15 mouse cellular contexts compared by ENCODE assay signal in genomic region chr6:18508036-18508435, GRCm38 (mm10). TPM values are rescaled to one million over a fixed set of nuclear protein-coding genes. Genes with fewer than 3 reads are reported as not detected.
DNase-seq lines count a peak whose midpoint lies in the region; ATAC-seq and TF ChIP-seq lines count a peak whose summit lies in the region.
"Had no signal": no experiment of that assay in that cellular context is flagged by ENCODE, and none has a peak within 500 bp of the region (broad histone marks: within the 10 kb centered on the region; RNA-seq: fewer than 3 reads in every experiment).

No protein-coding gene starts in this region.

- H3K27ac ChIP-seq in lung, embryonic 15.5 days: 0 out of 2 replicates have a peak overlapping the region, but pooled peaks have one; percentile 4
- H3K27ac ChIP-seq in heart, embryonic 12.5 days (ENCODE audit: poor library complexity, severe bottlenecking): peak overlapping the region; percentile 71
- H3K27ac ChIP-seq in lung, postnatal 0 days (ENCODE audit: low read length): no peak overlapping the region
- H3K27ac ChIP-seq in liver, embryonic 11.5 days (ENCODE audit: low read depth, low read length): no peak overlapping the region
- H3K27ac ChIP-seq: embryonic facial prominence, embryonic 10.5 days; limb, embryonic 13.5 days; neural tube, embryonic 15.5 days had no signal

- no peak for ATAC-seq in lung, embryonic 15.5 days (ENCODE audit: borderline replicate concordance, extremely low read depth, low FRiP score, low TSS enrichment)
- ATAC-seq in heart, embryonic 12.5 days (ENCODE audit: insufficient number of reproducible peaks, low FRiP score): no peak
- ATAC-seq in lung, postnatal 0 days: no peak
- no peak for ATAC-seq in megakaryocyte progenitor cell, adult 5-6 weeks (replicated peaks; ENCODE audit: poor library complexity)
- no peak for ATAC-seq in liver, embryonic 11.5 days (replicated peaks; ENCODE audit: low FRiP score)

- no peaks in the 10 kb centered on the region for H3K9me3 ChIP-seq in lung, embryonic 15.5 days
- H3K9me3 ChIP-seq in heart, embryonic 12.5 days (replicated peaks): no peaks in the 10 kb centered on the region
- H3K9me3 ChIP-seq in lung, postnatal 0 days (ENCODE audit: low read length): no peaks in the 10 kb centered on the region
- no peaks in the 10 kb centered on the region for H3K9me3 ChIP-seq in liver, embryonic 11.5 days (ENCODE audit: control insufficient read depth, low read length)
- H3K9me3 ChIP-seq: embryonic facial prominence, embryonic 10.5 days; limb, embryonic 13.5 days; neural tube, embryonic 15.5 days had no signal

- no peak overlapping the region for H3K4me2 ChIP-seq in lung, embryonic 15.5 days
- H3K4me2 ChIP-seq in heart, embryonic 12.5 days: no peak overlapping the region; the same call in 1 of the 2 replicates
- H3K4me2 ChIP-seq in lung, postnatal 0 days (replicated peaks; ENCODE audit: low read depth, low read length): no peak overlapping the region
- H3K4me2 ChIP-seq in liver, embryonic 11.5 days: no peak overlapping the region
- H3K4me2 ChIP-seq: limb, embryonic 13.5 days; neural tube, embryonic 15.5 days had no signal

- WGBS in lung, embryonic 15.5 days: 41% methylated on average over 2 of the region's 2 CpGs
- WGBS in lung, adult 2 months: 20% methylated on average over 2 of the region's 2 CpGs
- WGBS in heart, embryonic 12.5 days: 11% methylated on average over 2 of the region's 2 CpGs
- 34% methylated on average over 2 of the region's 2 CpGs for WGBS in lung, postnatal 0 days
- 39% methylated on average over 2 of the region's 2 CpGs for WGBS in liver, embryonic 11.5 days

- no peak for TF ChIP-seq CTCF in lung, adult 2 months (IDR thresholded peaks at IDR 0.05; ENCODE audit: insufficient read depth, low read length)
- TF ChIP-seq CTCF in lung, postnatal 0 days (IDR thresholded peaks at IDR 0.05): no peak

- H3K9ac ChIP-seq in lung, embryonic 15.5 days: no peak overlapping the region
- no peak overlapping the region for H3K9ac ChIP-seq in heart, embryonic 12.5 days
- no peak overlapping the region for H3K9ac ChIP-seq in lung, postnatal 0 days (replicated peaks; ENCODE audit: low read depth)
- H3K9ac ChIP-seq in liver, embryonic 11.5 days (ENCODE audit: low read depth, low read length): no peak overlapping the region
- H3K9ac ChIP-seq: limb, embryonic 13.5 days; neural tube, embryonic 15.5 days had no signal

- H3K36me3 ChIP-seq in lung, embryonic 15.5 days: no peaks in the 10 kb centered on the region
- no peaks in the 10 kb centered on the region for H3K36me3 ChIP-seq in heart, embryonic 12.5 days
- H3K36me3 ChIP-seq in lung, postnatal 0 days (ENCODE audit: insufficient read depth, low read length): no peaks in the 10 kb centered on the region
- H3K36me3 ChIP-seq in liver, embryonic 11.5 days (ENCODE audit: control insufficient read depth, insufficient read depth, low read length): no peaks in the 10 kb centered on the region
- H3K36me3 ChIP-seq: embryonic facial prominence, embryonic 10.5 days; limb, embryonic 13.5 days; neural tube, embryonic 15.5 days had no signal

- peaks cover 3% of the 10 kb centered on the region; the same call in 1 of the 2 replicates for H3K4me1 ChIP-seq in lung, embryonic 15.5 days
- no peaks in the 10 kb centered on the region; the same call in 1 of the 2 replicates for H3K4me1 ChIP-seq in lung, adult 2 months (ENCODE audit: control insufficient read depth, insufficient read depth, low read length)
- H3K4me1 ChIP-seq in heart, embryonic 12.5 days (replicated peaks): peaks cover 21% of the 10 kb centered on the region
- H3K4me1 ChIP-seq in lung, postnatal 0 days (ENCODE audit: insufficient read depth, low read depth, low read length): no peaks in the 10 kb centered on the region
- no peaks in the 10 kb centered on the region for H3K4me1 ChIP-seq in liver, embryonic 11.5 days (replicated peaks; ENCODE audit: control insufficient read depth, insufficient read depth, low read length)

- no peak overlapping the region for H3K4me3 ChIP-seq in lung, embryonic 15.5 days
- no peak overlapping the region for H3K4me3 ChIP-seq in lung, adult 2 months (replicated peaks; ENCODE audit: extremely low read depth, low read depth, low read length)
- no peak overlapping the region for H3K4me3 ChIP-seq in heart, embryonic 12.5 days
- H3K4me3 ChIP-seq in lung, postnatal 0 days (ENCODE audit: low read depth, low read length): no peak overlapping the region
- no peak overlapping the region for H3K4me3 ChIP-seq in liver, embryonic 11.5 days (ENCODE audit: low read depth, low read length)
- H3K4me3 ChIP-seq: embryonic facial prominence, embryonic 10.5 days; limb, embryonic 13.5 days; neural tube, embryonic 15.5 days had no signal

- intact Hi-C loops in heart, postnatal 25 days (cut with DNase I): no loop called here

- TF ChIP-seq EP300 in lung, postnatal 0 days (IDR thresholded peaks at IDR 0.05): no peak

- peak; percentile 14 for DNase-seq in heart, adult 8-10 months (ENCODE audit: low spot score)
- no peak for DNase-seq in heart, postnatal 25 days (ENCODE audit: low spot score)
- no peak for DNase-seq in lung, adult 2 months
- peak; percentile 19 for DNase-seq in lung, postnatal 0 days (ENCODE audit: low spot score)
- no peak for DNase-seq in liver, embryonic 11.5 days (ENCODE audit: low spot score)
- DNase-seq: adrenal gland, postnatal 25 days; cerebellum, postnatal 25 days; thymus, adult 18-20 months had no signal

- no peak for TF ChIP-seq POLR2A in lung, adult 2 months (IDR thresholded peaks at IDR 0.05; ENCODE audit: borderline replicate concordance, extremely low read depth, low read depth, low read length)

- no peaks in the 10 kb centered on the region for H3K27me3 ChIP-seq in lung, embryonic 15.5 days
- no peaks in the 10 kb centered on the region for H3K27me3 ChIP-seq in heart, embryonic 12.5 days (replicated peaks)
- no peaks in the 10 kb centered on the region for H3K27me3 ChIP-seq in lung, postnatal 0 days (replicated peaks; ENCODE audit: insufficient read depth, low read length)
- peaks cover 3% of the 10 kb centered on the region; the same call in 1 of the 2 replicates for H3K27me3 ChIP-seq in liver, embryonic 11.5 days (replicated peaks; ENCODE audit: control insufficient read depth, insufficient read depth, low read length)
- H3K27me3 ChIP-seq: limb, embryonic 13.5 days; neural tube, embryonic 15.5 days had no signal

RNA-seq across cellular contexts. Expression of gene Cttnbp2, which starts 6.6 kb away (rescaled TPM):
- total RNA-seq in heart, adult 8-10 months (2022): 1 to 10 TPM; 1.1 to 3.4 (median 1.8) TPM
- 1 to 10 TPM; 2.8 to 3.0 TPM for total RNA-seq in heart, postnatal 25 days (2021)
- 16.3 and 18.0 TPM in 2 replicates for polyA plus RNA-seq in lung, embryonic 15.5 days (2015; fragmentation: Nextera tagmentation; extraction: Ambion mirVana)
- 3.3 and 5.1 TPM in 2 replicates for polyA plus RNA-seq in lung, adult 2 months (2012; rRNA removed)
- 10.5 and 13.6 TPM in 2 replicates for polyA plus RNA-seq in heart, embryonic 12.5 days (2016; fragmentation: Nextera tagmentation; extraction: Ambion mirVana)
- polyA plus RNA-seq in lung, postnatal 0 days (2015; fragmentation: Nextera tagmentation; extraction: Ambion mirVana): 7.3 and 10.8 TPM in 2 replicates
- total RNA-seq in megakaryocyte progenitor cell, adult 5-6 weeks (2015): not detected in 2 replicates
- 0.10 TPM in 1 of 2 replicates, not detected in the other for total RNA-seq in megakaryocyte progenitor cell, adult 5-6 weeks (2017)
- 4.5 TPM in 2 replicates for polyA plus RNA-seq in liver, embryonic 11.5 days (2014; fragmentation: Nextera tagmentation; extraction: Ambion mirVana)
- polyA plus RNA-seq: C2C12 had no signal

Comparison
In these comparisons a context has a peak if more than half of its experiments do, and no peak if none do; other contexts are left out.
1. DNase-seq: peak in heart, adult 8-10 months (single experiment) and lung, postnatal 0 days (single experiment); none in heart, postnatal 25 days (single experiment), lung, adult 2 months (single experiment) and liver, embryonic 11.5 days (single experiment).
2. H3K27ac ChIP-seq: peak in lung, embryonic 15.5 days (single experiment) and heart, embryonic 12.5 days (single experiment); none in lung, postnatal 0 days (single experiment) and liver, embryonic 11.5 days (single experiment).